Mouse (Mus musculus): ENCODE data around the gene St3gal4.

St3gal4 gene

GRCm38 (mm10) chr9:34997880-34998865 is 120.9 kb downstream of the St3gal4 start:
- DNase-seq: no peak
